Mouse (Mus musculus) heart, adult 2 months (tissue): ENCODE measurements around the gene Idnk. TPM values are rescaled to one million over a fixed set of nuclear protein-coding genes. Genes with fewer than 3 reads are reported as not detected.

Source experiments
- DNase-seq, 2 experiments: peaks; one replicate each; pipeline ENCODE4 v3.0.0; 2021
- H3K27ac ChIP-seq: fragments of 200-600 bp; 2 replicates; pipeline ENCODE4 v1.8.1; 2022
- H3K27me3 ChIP-seq: fragments of 200-500 bp; 2 replicates; pipeline ENCODE4 v1.6.1; 2012; ENCODE audit warnings: mild to moderate bottlenecking, low read length, inconsistent platforms, mixed read lengths; ENCODE audit not compliant: control insufficient read depth, insufficient read depth
- H3K36me3 ChIP-seq: fragments of 200-500 bp; 2 replicates; pipeline ENCODE4 v1.6.1; 2012; ENCODE audit warnings: low read length, inconsistent platforms; ENCODE audit not compliant: control insufficient read depth, insufficient read depth
- H3K4me1 ChIP-seq: fragments of 200-500 bp; 2 replicates; pipeline ENCODE4 v1.6.1; 2011; ENCODE audit warnings: low read length; ENCODE audit not compliant: control insufficient read depth, insufficient read depth
- H3K4me3 ChIP-seq: fragments of 200-600 bp; 2 replicates; pipeline ENCODE4 v1.8.1; 2022
- H3K79me2 ChIP-seq: fragments of 200-500 bp; replicated peaks from 2 replicates; pipeline ENCODE4 v1.6.1; 2012; ENCODE audit warnings: mild to moderate bottlenecking, inconsistent platforms, low read length, moderate library complexity, mixed read lengths; ENCODE audit not compliant: control insufficient read depth, insufficient read depth
- H3K9ac ChIP-seq: fragments of 200-500 bp; 2 replicates; pipeline ENCODE4 v1.6.1; 2012; ENCODE audit warnings: low read depth, mild to moderate bottlenecking, control low read depth, inconsistent platforms, low read length, mixed read lengths
- CTCF ChIP-seq: fragments of 200-600 bp; IDR thresholded peaks from 2 replicates; pipeline ENCODE4 v1.8.1; 2022; ENCODE audit warnings: antibody characterized with exemption, mild to moderate bottlenecking, moderate library complexity
- EP300 ChIP-seq: fragments of 200-500 bp; IDR thresholded peaks from 2 replicates; pipeline ENCODE4 v1.6.1; 2011; ENCODE audit warnings: low read depth, low read length, control low read depth; ENCODE audit not compliant: insufficient read depth
- POLR2A ChIP-seq: fragments of 200-500 bp; IDR thresholded peaks from 2 replicates; pipeline ENCODE4 v1.6.1; 2011; ENCODE audit warnings: mild to moderate bottlenecking, low read depth, low read length, control low read depth; ENCODE audit not compliant: insufficient read depth
- WGBS: fragments of 180-500 bp; shearing (Covaris S2); methylation state at CpG from one replicate; pipeline ENCODE4 v1.1.7; 2018; 5-methylcytosine and 5-hydroxymethylcytosine counted together
- intact Hi-C: fragments of 180-260 bp; cut with DNase I; formaldehyde crosslinking; loops from one replicate; pipeline ENCODE4 v1.15.1; 2025
- polyA plus RNA-seq: library from polyadenylated mRNA; depleted of rRNA; stranded (reverse); fragments of >200 nt; gene quantifications from 2 replicates; pipeline ENCODE4 v1.2.3, GENCODE M21; 2012
- total RNA-seq, 2 experiments: library from RNA; stranded (reverse); gene quantifications; 2 replicates each; pipeline ENCODE4 v1.2.3; 2021

Gene Idnk
- total and polyA plus RNA-seq, 3 experiments: 14.8 to 24.0 (median 22.3) TPM

GRCm38 (mm10) chr13:58201343-58201742 is 43.9 kb downstream of the Idnk start:
- DNase-seq: no peak
- Histone ChIP-seq H3K4me3 (no peak overlapping the region), H3K27me3 (no peaks in the 10 kb centered on the region), H3K4me1 (peaks cover 5% of the 10 kb centered on the region), H3K27ac (no peak overlapping the region), H3K79me2 (peaks cover 15% of the 10 kb centered on the region), H3K9ac (no peak overlapping the region), H3K36me3 (peaks cover 8% of the 10 kb centered on the region)
- intact Hi-C loops: no loop called here
- WGBS: 79% methylated on average over 6 of the region's 6 CpGs
- TF ChIP-seq EP300: no peak
- TF ChIP-seq POLR2A: no peak
- TF ChIP-seq CTCF: no peak

GRCm38 (mm10) chr13:58201908-58202307 is 44.5 kb downstream of the Idnk start:
- no peak overlapping the region for H3K9ac ChIP-seq
- H3K27ac ChIP-seq: no peak overlapping the region
- peaks cover 5% of the 10 kb centered on the region for H3K4me1 ChIP-seq
- H3K79me2 ChIP-seq: peaks cover 15% of the 10 kb centered on the region
- peaks cover 8% of the 10 kb centered on the region for H3K36me3 ChIP-seq
- WGBS: 91% methylated on average over 3 of the region's 3 CpGs
- TF ChIP-seq CTCF (no peak), POLR2A (no peak), EP300 (no peak)
- H3K4me3 ChIP-seq: no peak overlapping the region
- DNase-seq: no peak
- intact Hi-C loops: no loop called here
- H3K27me3 ChIP-seq: no peaks in the 10 kb centered on the region

- H3K9ac ChIP-seq: no peak overlapping the region
- H3K4me1 ChIP-seq: peaks cover 5% of the 10 kb centered on the region
- no peaks in the 10 kb centered on the region for H3K27me3 ChIP-seq
- H3K4me3 ChIP-seq: no peak overlapping the region
- H3K27ac ChIP-seq: no peak overlapping the region
- peaks cover 16% of the 10 kb centered on the region for H3K79me2 ChIP-seq
- intact Hi-C loops: no loop called here
- WGBS: 69% methylated on average over 1 of the region's 1 CpGs
- no peak for DNase-seq
- no peak for TF ChIP-seq CTCF
- no peak for TF ChIP-seq EP300
- no peak for TF ChIP-seq POLR2A
- H3K36me3 ChIP-seq: peaks cover 10% of the 10 kb centered on the region
Measured at GRCm38 (mm10) chr13:58202903-58203302, 45.5 kb downstream of the Idnk start.

- intact Hi-C loops: no loop called here
- no peaks in the 10 kb centered on the region for H3K27me3 ChIP-seq
- H3K27ac ChIP-seq: no peak overlapping the region
- H3K79me2 ChIP-seq: peaks cover 14% of the 10 kb centered on the region
- H3K9ac ChIP-seq: no peak overlapping the region
- TF ChIP-seq CTCF: no peak
- no peak for TF ChIP-seq EP300
- no peak for TF ChIP-seq POLR2A
- peaks cover 10% of the 10 kb centered on the region for H3K36me3 ChIP-seq
- H3K4me1 ChIP-seq: peaks cover 5% of the 10 kb centered on the region
- H3K4me3 ChIP-seq: no peak overlapping the region
- WGBS: 97% methylated on average over 3 of the region's 3 CpGs
- DNase-seq: no peak
Measured at GRCm38 (mm10) chr13:58204202-58204601, 46.8 kb downstream of the Idnk start.

GRCm38 (mm10) chr13:58204986-58205385 is 47.5 kb downstream of the Idnk start:
- no peak overlapping the region for H3K9ac ChIP-seq
- peaks cover 14% of the 10 kb centered on the region for H3K36me3 ChIP-seq
- peaks cover 16% of the 10 kb centered on the region for H3K79me2 ChIP-seq
- peaks cover 7% of the 10 kb centered on the region for H3K4me1 ChIP-seq
- H3K4me3 ChIP-seq: no peak overlapping the region
- no peaks in the 10 kb centered on the region for H3K27me3 ChIP-seq
- no peak for TF ChIP-seq POLR2A
- TF ChIP-seq EP300: no peak
- no peak for TF ChIP-seq CTCF
- no peak for DNase-seq
- no peak overlapping the region for H3K27ac ChIP-seq
- intact Hi-C loops: no loop called here
- 48% methylated on average over 4 of the region's 4 CpGs for WGBS

- H3K9ac ChIP-seq: no peak overlapping the region
- peaks cover 14% of the 10 kb centered on the region for H3K79me2 ChIP-seq
- DNase-seq: no peak
- WGBS: 88% methylated on average over 4 of the region's 4 CpGs
- H3K27ac ChIP-seq: no peak overlapping the region
- H3K27me3 ChIP-seq: no peaks in the 10 kb centered on the region
- no peak for TF ChIP-seq EP300
- no peak for TF ChIP-seq POLR2A
- no peak for TF ChIP-seq CTCF
- H3K4me1 ChIP-seq: peaks cover 9% of the 10 kb centered on the region
- intact Hi-C loops: no loop called here
- H3K36me3 ChIP-seq: peaks cover 14% of the 10 kb centered on the region
- H3K4me3 ChIP-seq: no peak overlapping the region
Measured at GRCm38 (mm10) chr13:58206084-58206483, 48.6 kb downstream of the Idnk start.
